Mouse (Mus musculus): ENCODE measurements around the gene Sbno1. TPM values are rescaled to one million over a fixed set of nuclear protein-coding genes. Genes with fewer than 3 reads are reported as not detected.

Gene Sbno1
- total and polyA plus RNA-seq, 3 experiments: 32.4 to 500 (median 38.8) TPM

DNA sequence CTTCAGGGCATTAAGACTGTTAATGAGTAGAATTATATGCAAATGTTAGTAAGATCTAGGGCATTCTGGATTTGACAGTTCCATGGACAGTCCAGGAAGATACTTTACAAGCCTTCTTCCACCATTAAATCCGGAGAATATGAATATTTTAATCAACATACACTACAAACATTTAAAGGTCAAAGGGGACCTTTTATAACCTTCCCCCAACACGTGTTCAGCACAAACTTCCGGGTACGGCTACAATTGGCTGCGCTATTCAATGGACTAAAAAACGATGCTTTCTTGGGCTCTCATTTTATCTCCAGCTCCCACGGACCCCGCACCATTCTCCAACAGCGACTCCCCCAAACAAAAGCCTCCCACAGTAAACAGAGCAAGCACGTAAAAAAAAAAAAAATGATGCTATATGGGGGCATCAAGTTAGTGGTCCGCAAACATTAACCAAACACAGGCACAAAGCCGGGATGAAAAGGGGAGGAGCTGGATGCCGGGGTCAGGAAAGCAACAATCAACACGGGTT lies 1.5 kb downstream of the Sbno1 start (continued):
- TF ChIP-seq UBTF (IDR thresholded peaks at IDR 0.05; ENCODE audit: borderline replicate concordance, insufficient read depth, low read depth, low read length): no peak
- TF ChIP-seq MAFK (IDR thresholded peaks at IDR 0.05; ENCODE audit: borderline replicate concordance, low read depth, low read length): no peak
- TF ChIP-seq KAT2A (conservative IDR thresholded peaks at IDR 0.05; ENCODE audit: low read depth, low read length): no peak
- TF ChIP-seq ZNF384 (IDR thresholded peaks at IDR 0.05; ENCODE audit: low read depth, low read length): no peak
- TF ChIP-seq CHD2 (IDR thresholded peaks at IDR 0.05; ENCODE audit: low read length): no peak
- TF ChIP-seq JUND (IDR thresholded peaks at IDR 0.05; ENCODE audit: low read depth, low read length): no peak
- peak; percentile 84 for TF ChIP-seq USF1 (IDR thresholded peaks at IDR 0.05; ENCODE audit: low read depth, low read length)
- no peak for TF ChIP-seq POLR2AphosphoS2 (IDR thresholded peaks at IDR 0.05; ENCODE audit: low read length)
- no peak for TF ChIP-seq MAZ (IDR thresholded peaks at IDR 0.05; ENCODE audit: low read depth, low read length)
- no peak for TF ChIP-seq RAD21 (IDR thresholded peaks at IDR 0.05; ENCODE audit: low read depth, low read length)
- TF ChIP-seq SMC3 (IDR thresholded peaks at IDR 0.05; ENCODE audit: low read depth, low read length): no peak

DNA sequence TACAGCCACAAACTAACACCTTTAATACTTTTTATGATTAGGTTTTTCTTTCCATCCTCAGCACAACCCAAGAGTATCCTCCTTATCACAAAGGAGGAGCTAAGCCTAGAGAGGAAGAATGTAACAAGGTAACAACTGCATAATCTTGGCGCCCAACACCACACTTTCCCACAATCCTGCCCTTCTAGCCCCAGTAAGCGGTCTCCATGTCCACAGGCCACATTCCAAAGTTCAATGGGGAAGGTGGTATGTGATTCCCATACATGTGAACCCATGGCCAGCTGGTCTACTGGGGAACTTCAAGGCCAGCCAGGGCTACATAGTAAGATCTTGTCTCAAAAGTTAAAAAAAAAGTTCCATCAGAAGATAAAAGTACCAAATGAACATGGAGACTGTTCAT lies 4.0 kb downstream of the Sbno1 start:
- Histone ChIP-seq H3K9me3 (replicated peaks; ENCODE audit: insufficient read depth, low read length) (no peaks in the 10 kb centered on the region), H3K4me3 (ENCODE audit: control insufficient read depth in 1 of 2, insufficient read depth in 1 of 2, low read depth in 2 of 2, low read length in 2 of 2) (no peak overlapping the region), H3K27ac (ENCODE audit: control insufficient read depth, low read depth, low read length) (no peak overlapping the region), H3K9ac (ENCODE audit: control insufficient read depth, low read depth, low read length, poor library complexity, severe bottlenecking) (no peak overlapping the region), H3K4me1 (ENCODE audit: control insufficient read depth in 1 of 2, insufficient read depth in 2 of 2, low read length in 2 of 2) (peaks cover 14 to 18% of the 10 kb centered on the region in 2 experiments), H3K79me2 (ENCODE audit: control insufficient read depth, insufficient read depth, low read length, poor library complexity) (peaks cover 72% of the 10 kb centered on the region), H3K27me3 (ENCODE audit: control insufficient read depth in 1 of 2, insufficient read depth in 2 of 2, low read length in 2 of 2) (no peaks in the 10 kb centered on the region), H3K36me3 (ENCODE audit: control insufficient read depth in 1 of 2, insufficient read depth in 2 of 2, low read length in 2 of 2) (peaks cover 5 to 46% of the 10 kb centered on the region in 2 experiments)
- DNase-seq (ENCODE audit: low read depth, low spot score): no peak
- no peak for TF ChIP-seq NELFE (IDR thresholded peaks at IDR 0.05; ENCODE audit: low read depth, low read length)

DNA sequence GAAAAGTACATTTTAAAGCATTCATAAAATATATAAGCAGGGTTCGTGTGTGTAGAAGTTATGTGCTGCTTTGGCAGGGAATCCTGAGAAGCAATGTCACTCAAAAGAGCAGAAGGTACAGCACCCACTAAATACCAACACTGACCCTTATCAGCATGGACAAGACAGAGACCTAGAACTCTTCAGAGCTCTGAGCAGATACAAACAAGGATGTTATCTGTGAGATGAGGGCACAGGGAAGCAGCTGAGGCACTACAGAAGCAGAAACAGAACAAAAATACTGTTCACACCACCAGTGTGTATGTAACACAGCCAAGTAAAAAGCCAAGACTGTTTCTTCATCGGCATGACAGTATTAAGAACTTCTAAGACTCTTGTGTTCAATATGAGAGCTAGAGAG lies 6.9 kb downstream of the Sbno1 start:
- H3K79me2 ChIP-seq (ENCODE audit: control insufficient read depth, insufficient read depth, low read length, poor library complexity): peaks cover 69% of the 10 kb centered on the region
- H3K4me3 ChIP-seq (ENCODE audit: control insufficient read depth in 1 of 2, insufficient read depth in 1 of 2, low read depth in 2 of 2, low read length in 2 of 2): no peak overlapping the region
- H3K27me3 ChIP-seq (ENCODE audit: control insufficient read depth in 1 of 2, insufficient read depth in 2 of 2, low read length in 2 of 2): no peaks in the 10 kb centered on the region
- no peak overlapping the region for H3K9ac ChIP-seq (ENCODE audit: control insufficient read depth, low read depth, low read length, poor library complexity, severe bottlenecking)
- H3K9me3 ChIP-seq (replicated peaks; ENCODE audit: insufficient read depth, low read length): no peaks in the 10 kb centered on the region
- peak; percentile 59 for DNase-seq (ENCODE audit: low read depth, low spot score)
- peaks cover 8 to 14% of the 10 kb centered on the region in 2 experiments for H3K4me1 ChIP-seq (ENCODE audit: control insufficient read depth in 1 of 2, insufficient read depth in 2 of 2, low read length in 2 of 2)
- peaks cover 10 to 38% of the 10 kb centered on the region in 2 experiments for H3K36me3 ChIP-seq (ENCODE audit: control insufficient read depth in 1 of 2, insufficient read depth in 2 of 2, low read length in 2 of 2)
- H3K27ac ChIP-seq (ENCODE audit: control insufficient read depth, low read depth, low read length): peak overlapping the region; percentile 24; the same call in 1 of the 2 replicates
- TF ChIP-seq ETS1 (IDR thresholded peaks at IDR 0.05; ENCODE audit: low read depth, low read length) (peak; percentile 79), TAL1 (IDR thresholded peaks at IDR 0.05; ENCODE audit: low read length) (peak; percentile 39; the same call in 1 of the 2 replicates), KAT2A (conservative IDR thresholded peaks at IDR 0.05; ENCODE audit: low read depth, low read length) (no peak), POLR2A (IDR thresholded peaks at IDR 0.05; ENCODE audit: control insufficient read depth in 1 of 2, insufficient read depth in 1 of 2, low read depth in 1 of 2, low read length in 2 of 2, poor library complexity in 1 of 2) (no peak), MYB (IDR thresholded peaks at IDR 0.05; ENCODE audit: low read depth, low read length) (no peak), BHLHE40 (IDR thresholded peaks at IDR 0.05; ENCODE audit: borderline replicate concordance, low read depth, low read length) (no peak), CHD2 (IDR thresholded peaks at IDR 0.05; ENCODE audit: low read length) (no peak), ZC3H11A (IDR thresholded peaks at IDR 0.05; ENCODE audit: low read depth, low read length) (no peak), NELFE (IDR thresholded peaks at IDR 0.05; ENCODE audit: low read depth, low read length) (no peak), RAD21 (IDR thresholded peaks at IDR 0.05; ENCODE audit: low read depth, low read length) (no peak), JUND (IDR thresholded peaks at IDR 0.05; ENCODE audit: low read depth, low read length) (no peak), MAFK (IDR thresholded peaks at IDR 0.05; ENCODE audit: borderline replicate concordance, low read depth, low read length) (no peak), ZKSCAN1 (IDR thresholded peaks at IDR 0.05; ENCODE audit: low read depth, low read length) (no peak), GABPA (IDR thresholded peaks at IDR 0.05; ENCODE audit: low read depth, low read length) (no peak), E2F4 (IDR thresholded peaks at IDR 0.05; ENCODE audit: borderline replicate concordance, low read depth, low read length) (no peak), UBTF (IDR thresholded peaks at IDR 0.05; ENCODE audit: borderline replicate concordance, insufficient read depth, low read depth, low read length) (no peak), CTCF (IDR thresholded peaks at IDR 0.05 in 2 of 3, conservative IDR thresholded peaks at IDR 0.05 in 1 of 3; ENCODE audit: control insufficient read depth in 1 of 3, insufficient read depth in 1 of 3, low read depth in 2 of 3, low read length in 3 of 3, poor library complexity in 1 of 3, severe bottlenecking in 1 of 3) (no peak), RCOR1 (IDR thresholded peaks at IDR 0.05; ENCODE audit: low read depth, low read length) (no peak), MEF2A (IDR thresholded peaks at IDR 0.05; ENCODE audit: extremely low read depth, insufficient replicate concordance, low read depth, low read length, poor library complexity, severe bottlenecking) (no peak), ZMIZ1 (IDR thresholded peaks at IDR 0.05; ENCODE audit: low read depth, low read length) (no peak), NRF1 (IDR thresholded peaks at IDR 0.05; ENCODE audit: insufficient read depth, low read depth, low read length, poor library complexity, severe bottlenecking) (no peak), MXI1 (IDR thresholded peaks at IDR 0.05; ENCODE audit: low read depth, low read length) (no peak), POLR2AphosphoS2 (IDR thresholded peaks at IDR 0.05; ENCODE audit: low read length) (no peak), CHD1 (IDR thresholded peaks at IDR 0.05; ENCODE audit: low read depth, low read length) (no peak)

Measured in MEL (cell line).